Mouse (Mus musculus) frontal cortex, postnatal 14 days (tissue): ENCODE results near the gene Iqsec3.

Experiments used
- DNase-seq, 2 experiments: peaks; one replicate each; pipeline ENCODE4 v3.0.0; 2022; ENCODE audit warnings: low spot score in 2 of 2

Gene Iqsec3

DNA sequence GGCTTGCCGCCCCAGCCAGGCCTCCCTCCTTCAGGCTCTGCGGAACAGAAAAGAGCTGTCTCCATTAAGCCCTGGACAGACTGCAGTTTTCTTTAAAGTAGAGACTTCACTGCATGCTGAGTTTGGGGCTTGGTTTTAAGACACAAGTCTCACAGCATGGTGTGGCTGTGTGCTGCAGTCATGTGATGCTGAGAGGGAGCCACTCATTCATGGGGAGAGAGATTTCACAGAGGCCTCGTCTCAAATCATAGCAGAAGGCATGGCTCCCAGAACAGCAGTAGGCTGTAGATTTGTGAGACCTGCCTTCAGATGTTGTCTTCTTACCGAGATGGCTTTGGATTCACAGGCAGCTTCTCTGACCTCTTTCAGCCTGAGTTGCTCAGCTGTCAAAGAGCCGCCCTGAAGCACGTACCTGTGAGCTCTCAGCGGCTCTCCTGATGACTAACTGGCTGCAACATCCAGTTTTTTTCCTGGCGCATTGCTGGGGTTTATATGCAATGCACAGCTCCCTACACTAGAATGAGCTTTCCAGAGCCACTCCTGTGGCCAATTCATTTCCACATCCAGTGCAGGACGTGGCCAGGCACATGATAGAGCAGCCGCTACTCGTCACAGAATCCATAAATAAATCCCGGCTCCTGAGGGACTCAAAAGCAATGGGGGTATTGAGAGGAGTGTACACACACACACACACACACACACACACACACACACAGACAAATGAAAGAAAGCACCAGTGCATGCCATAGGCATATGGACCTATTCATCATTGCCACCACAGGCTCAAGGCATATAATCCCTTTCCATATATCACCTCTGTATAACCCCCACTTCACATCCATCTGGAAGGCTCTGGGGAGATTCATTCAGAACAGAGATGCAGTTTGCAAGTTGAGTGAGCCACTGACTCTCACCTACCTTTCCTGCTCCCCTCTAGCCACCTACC, 18.7 kb downstream of the Iqsec3 start:
- no peak for DNase-seq

DNA sequence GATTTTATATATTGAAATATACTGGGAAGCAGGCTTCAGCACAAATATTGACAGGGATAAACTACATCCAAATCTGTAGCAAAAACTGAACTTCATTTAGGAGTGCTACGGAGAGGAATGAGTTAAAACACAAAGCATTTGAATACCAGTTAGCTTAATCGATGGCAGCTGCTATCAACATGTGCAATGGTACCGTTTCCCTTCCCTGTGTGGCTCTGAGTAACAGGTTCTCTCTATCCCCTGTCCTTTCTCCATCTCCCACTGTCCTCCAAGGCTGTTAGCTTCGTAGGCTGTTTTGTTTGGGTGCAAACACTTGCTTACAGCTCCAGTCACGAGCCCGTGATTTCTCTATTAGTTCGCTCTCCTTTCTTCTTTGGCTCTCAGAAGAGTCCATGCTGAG, 19.7 kb downstream of the Iqsec3 start:
- DNase-seq = no peak

DNA sequence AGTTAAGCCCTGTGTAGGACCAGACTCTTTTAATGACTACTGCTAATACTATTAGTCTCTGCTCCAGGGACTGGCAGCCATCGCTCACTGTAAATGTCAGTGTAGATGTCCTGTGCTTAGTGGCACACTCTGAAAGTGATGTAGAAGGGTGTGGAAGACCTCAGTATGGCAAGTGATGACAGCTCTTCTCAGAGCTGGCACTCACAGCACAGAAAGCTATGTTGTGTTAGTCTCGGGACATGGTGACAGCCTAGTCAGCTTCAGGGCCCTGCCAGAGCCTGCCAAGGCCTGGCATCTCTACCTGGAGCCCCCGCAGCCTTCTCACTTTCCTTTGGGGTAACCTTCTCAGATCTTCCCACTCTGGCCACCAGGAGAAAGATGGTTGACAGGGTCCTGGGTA, 21.8 kb downstream of the Iqsec3 start:
- DNase-seq = no peak

DNA sequence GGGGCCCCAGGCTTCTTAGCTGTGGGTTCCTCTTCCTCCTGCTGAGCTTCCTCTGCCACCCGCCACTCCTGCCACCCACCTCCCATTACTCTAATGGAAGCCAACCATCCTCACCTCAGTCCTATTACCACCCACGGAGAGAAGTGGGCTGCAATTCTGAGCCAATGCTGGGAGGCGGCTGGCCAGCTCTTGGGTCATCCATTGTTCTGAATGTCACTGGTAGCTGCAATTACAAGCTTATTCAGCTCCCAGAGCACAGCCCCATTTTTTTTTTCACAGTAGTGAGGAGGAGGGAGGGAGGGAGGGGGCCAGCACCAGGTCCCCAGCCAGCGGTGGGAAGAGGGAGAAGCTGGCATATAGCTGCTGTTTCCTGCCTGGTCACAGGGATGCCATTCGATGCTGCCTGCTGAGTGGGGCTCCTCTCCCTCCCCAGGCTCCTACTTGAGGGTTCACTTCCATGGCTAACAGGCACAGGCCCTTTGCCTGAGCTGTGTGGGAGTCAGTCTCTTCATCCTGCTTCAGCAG, 32.7 kb downstream of the Iqsec3 start:
- DNase-seq = no peak

DNA sequence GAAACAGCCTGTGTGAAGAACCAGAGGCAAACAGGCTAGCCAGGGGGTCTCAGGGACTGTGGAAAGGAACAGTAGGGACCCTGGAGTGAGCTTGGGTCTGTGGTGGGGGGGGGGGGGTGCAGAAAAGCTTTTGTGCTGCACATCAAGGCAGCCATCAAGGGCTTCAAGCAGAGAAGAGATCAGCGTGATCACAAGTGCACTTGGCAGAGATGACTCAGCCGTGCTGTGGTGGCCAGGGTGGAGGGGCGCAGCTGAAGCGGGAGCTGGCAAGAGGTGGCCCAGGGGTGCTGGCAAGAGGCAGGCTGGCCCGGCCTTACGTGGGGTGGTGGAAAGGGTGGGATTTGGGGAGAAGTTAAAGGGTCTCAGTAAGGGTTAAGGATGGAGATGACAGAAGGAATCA, 48.6 kb downstream of the Iqsec3 start:
- DNase-seq = no peak

DNA sequence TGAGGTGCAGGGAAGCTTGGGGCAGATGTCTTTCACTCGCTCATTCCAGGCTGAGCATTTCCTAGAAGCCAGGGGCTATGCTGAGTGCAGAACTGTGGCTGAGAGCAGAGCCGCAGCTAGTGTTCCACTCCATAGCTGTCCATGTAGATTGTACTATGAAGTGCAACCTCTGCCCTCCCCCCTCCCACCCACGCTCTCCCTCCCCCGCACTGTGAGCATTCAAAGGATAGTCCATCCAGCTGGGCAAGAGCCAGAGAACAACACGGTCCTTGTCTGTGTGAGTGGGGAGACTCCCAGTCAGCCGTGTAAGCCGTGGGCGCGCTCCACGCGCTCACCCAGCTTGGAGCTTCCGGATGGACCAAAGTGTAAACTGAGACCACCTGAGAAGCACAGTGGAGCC, 49.1 kb downstream of the Iqsec3 start:
- DNase-seq = no peak

DNA sequence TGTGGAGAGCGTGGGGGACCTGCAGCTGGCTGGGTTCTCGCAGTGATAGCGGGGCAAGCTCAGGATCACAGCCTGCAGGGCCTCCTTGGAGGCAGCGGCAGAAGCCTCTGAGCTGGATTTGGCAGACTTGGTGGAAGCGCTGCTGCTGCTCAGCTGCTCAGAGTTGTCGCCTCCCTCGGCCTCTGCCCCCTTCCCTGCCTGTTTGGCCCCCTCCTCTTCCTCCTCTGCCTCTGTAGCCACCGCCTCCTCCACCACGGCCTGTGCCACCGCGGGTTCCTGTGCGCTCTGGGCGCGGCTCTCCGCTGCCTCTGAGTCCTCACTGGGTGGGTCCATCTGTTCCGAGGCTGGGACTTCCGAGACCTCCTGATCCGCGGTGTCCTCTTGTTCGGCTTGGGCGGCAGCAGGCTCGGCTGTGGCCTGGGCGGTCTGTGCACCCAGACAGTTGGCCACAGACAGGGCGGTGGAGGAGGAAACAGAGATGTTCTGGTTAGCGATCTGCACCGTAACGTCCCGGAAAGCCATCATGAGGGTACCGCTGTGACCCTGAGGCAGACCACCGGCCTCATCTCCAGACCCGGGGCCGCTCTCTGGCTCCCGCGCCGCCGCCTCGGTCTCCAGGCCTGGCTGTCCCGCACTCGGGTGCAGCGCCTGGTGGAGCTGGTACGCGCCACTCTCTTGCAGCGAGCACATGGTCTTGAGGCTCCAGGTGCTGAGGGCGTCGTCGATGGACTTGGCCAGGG, 60.8 kb downstream of the Iqsec3 start:
- no peak for DNase-seq

DNA sequence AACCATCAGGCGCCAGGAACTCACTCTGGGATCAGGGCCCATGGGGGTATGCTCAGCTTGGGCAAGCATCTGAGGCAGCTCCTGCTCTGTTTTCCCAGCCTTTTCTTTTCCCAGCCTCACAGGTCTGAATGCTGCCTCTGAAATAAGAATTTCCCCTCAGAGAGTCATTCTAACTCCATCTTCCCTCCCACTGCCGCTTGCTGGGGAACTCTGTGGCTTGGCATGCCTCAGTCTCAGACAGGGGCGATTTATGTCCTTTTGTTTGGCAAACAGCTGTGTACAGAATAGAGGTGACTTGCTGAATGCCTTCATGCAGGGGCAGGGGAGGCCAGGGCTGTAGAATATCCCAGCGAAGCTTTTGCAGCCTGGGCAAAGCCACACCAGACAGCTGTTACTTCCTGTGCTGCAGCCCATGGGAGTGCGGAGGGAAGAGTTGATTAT, 65.9 kb downstream of the Iqsec3 start:
- DNase-seq = no peak

DNA sequence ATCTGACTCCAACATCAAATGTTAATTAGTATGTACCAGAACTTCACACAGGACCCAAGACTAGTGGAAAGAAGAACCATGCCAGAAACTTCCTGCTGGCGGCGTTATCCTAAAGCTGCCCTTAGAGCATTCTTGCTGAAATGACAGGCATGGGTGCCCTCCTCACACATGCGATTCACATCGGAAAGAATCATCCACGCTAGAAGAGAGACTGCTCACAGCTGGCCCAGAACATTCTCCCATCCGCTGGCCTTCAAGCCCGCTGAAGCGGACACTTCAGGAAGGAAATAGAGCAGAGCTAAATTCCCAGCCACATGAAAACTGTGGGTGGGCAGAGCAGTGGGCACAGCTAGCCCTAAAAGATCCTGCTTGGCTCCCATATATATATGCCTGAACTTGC, 68.2 kb downstream of the Iqsec3 start:
- no peak for DNase-seq

DNA sequence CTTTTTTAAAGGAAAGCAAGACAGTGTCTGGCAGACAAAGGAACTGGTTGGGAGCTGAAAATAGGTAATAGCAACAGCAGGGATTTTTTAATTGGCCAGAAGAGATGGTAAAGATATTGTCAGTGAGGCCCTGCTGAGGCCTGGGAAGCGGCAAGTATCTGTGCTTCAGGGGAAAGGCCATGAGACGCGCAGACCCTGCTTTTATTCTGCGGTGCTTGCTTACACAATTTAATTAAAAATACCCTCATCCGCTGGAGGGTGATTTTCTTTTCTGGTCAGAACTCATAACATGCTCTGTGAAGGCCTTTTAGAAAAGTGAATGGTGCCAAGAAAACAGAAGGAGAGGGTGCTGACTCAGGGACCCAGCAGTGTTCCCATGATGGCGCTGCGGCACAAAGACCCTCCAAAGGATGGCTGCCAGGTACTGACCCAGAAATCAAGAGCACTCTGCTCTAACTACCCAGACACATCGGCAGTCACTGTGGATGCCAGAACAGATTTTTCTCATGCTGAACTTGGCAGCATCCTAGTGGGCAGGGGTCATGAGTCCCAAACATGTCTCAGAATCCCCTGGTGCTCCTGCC, 70.7 kb downstream of the Iqsec3 start:
- DNase-seq = no peak

DNA sequence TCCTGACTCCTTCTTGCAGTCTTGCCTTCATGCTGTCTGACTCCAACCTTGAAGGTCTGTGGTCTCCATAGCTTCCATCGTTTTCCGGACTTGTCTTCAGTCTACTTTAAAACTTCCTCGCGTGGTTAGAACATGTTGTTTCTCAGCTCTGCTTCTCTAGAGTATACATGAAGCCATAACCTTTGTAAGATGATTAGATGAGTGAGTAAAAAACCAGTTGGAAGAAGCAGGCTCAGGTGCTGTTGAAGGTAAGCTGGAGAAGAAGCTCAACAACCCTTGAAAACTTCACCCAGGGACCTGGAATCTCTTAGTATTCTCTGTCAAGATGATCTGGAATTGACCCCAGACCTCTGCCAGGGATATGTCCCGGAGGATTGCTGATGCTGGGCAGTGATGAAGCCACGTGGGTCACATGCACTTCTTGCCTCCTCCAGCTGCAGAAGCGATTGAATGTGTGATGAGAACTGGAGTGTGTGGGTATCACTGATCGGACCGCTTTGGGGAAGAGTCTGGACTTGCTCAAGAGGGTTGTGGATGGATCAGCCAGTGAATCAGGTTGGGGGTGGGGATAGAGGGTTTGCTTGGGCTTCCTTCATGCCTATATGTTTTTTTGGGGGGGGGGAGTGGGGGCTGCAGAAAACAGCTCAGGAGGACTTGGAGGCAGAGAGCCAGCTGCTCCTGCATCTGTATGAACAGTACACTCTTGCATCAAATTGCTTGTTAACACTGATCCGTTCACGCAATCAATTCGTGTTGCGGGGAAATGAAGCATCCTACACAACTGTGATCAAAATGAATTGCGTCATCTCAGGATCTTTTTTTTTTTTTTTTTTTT, 71.4 kb downstream of the Iqsec3 start:
- DNase-seq = no peak

DNA sequence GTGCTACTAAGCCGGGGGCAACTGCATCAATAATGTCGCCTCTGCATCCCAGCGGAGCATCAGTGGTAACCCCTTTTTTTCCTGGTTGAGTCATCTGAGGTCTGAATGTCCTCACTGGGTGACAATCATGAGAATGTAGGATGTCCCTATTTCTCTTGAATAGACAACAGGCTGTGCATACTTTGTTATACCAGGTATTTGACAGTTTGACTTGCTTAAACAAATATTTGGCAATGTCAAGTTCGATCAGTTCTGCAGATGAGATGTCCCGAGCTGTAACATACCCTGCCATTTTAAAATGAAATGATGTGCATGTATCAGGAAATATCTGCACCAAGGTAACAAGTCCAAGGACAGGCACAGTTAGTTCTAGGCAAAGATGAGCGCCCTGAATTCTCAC, 72.3 kb downstream of the Iqsec3 start:
- no peak for DNase-seq

DNA sequence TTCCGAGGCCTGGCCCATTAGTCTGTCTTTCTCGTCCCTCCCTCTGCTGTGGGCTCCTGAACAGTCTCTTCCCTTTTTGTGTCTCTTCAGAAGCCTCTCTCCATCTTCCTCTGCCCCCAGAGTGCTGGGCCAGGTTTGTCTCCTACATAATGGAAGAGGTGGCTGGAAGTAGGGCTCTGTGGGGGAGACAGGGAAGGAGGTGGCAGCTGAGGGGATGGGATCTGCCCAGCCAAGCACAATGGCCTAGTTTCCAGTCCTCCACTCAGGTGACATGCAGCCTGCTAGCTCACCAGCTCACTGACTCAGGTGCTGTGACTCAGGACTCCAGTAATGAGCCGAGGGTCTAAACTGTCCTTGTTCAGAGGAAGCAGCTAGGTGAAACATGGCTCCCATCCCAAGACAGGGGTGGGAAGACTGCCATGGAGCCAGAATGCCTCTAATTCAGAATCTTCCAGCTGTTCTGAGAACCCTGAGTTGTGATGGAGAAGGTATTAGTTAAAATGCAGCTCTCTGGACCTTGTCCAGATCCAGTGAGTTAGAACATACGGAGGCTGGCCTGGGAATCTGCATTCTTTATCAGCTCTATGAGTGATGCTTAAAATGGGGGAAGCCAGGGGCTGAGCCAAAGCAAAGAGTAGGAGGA, 80.7 kb downstream of the Iqsec3 start:
- DNase-seq = no peak

DNA sequence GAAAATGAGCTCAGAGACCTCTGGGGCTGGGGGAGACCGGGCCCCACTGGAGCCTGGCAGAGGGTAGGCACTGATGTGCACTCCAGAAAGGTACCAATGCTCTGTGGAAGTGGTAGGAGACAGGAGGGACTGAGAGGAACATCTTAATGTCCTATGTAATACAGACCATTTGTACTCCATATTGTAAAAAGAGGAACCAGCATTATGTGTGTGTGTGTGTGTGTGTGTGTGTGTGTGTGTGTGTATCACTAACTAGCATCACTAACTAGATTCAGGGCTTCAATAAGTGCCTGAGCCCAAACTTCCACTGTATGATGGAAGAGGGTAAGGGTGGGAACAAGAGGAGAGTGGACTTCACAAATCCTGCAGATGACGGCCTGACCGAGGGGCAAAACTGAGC, 88.1 kb downstream of the Iqsec3 start:
- no peak for DNase-seq

DNA sequence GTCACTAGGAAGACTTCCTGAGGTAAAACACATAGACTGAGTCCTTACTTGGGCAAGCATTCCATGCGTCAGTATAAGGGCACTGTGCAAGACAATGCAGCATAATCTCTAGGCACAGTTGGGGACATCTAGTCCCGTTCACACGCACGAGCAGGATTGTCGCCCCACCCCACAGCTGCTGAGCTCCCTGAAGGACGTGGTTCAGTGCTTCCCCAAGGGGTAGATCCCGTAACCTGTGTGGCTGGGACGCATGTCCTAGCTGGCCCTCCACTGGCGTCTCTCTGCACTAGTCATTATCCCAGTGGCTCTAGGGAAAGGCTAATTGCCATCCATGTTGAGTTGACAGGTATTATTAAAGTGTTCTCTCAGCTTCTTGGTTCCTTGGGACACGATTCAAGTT, 91.4 kb downstream of the Iqsec3 start:
- no peak for DNase-seq

DNA sequence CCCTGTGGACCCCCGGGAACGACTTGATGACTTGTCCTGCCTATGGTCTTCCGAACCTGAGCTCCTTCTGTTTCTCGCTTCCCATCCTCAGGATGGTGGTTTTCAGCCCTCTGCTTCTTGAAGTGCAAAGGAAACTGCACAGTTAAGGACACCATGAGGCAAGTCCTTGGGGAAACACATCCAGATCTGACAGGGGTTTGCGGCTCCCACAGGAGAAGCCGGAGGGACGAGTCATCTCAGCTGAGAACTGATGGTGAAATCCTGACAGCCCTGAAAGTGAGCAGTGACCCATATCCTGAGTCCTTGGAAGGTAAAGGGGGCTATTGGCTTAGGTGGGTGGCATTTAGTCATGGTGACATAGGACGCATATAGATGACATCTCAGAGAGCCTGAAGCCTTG, 92.9 kb downstream of the Iqsec3 start:
- no peak for DNase-seq

DNA sequence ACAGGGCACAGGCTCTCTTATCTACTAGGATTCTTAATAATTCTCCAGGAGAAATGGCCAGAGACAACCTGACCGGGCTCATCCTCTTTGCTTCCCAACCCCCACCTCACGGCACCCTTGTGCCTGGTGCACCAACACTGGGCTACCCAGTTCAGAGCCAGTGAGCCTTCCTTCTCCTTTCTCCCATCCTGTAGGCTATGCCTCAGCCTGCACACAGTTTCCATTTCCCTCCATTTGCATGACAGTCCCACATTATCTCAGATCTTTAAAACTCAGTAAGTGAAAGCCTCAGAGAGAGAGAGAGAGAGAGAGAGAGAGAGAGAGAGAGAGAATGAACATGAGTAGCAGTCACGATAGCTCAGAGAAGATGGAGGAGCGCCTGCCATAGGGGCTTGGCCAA, 95.2 kb downstream of the Iqsec3 start:
- no peak for DNase-seq

DNA sequence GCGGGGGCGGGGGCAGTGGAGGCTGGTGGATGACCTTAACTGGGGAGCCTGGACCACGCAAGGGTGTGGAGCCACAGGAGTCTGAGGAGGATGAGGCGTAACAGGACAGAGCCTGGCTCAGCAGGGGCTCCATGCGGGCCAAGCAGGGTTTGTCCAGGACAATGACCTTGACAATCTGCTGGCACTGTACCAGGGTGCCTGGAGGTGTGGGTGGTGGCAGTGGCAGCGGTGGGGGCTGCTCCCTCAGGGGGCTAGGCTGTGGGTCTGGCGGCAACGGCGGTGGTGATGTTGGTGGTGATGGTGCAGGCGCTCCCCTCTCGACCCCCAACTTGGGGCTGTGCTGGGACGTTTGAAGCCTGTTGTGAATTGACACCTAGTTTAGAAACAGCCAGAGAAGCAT, 97.3 kb downstream of the Iqsec3 start:
- no peak for DNase-seq

DNA sequence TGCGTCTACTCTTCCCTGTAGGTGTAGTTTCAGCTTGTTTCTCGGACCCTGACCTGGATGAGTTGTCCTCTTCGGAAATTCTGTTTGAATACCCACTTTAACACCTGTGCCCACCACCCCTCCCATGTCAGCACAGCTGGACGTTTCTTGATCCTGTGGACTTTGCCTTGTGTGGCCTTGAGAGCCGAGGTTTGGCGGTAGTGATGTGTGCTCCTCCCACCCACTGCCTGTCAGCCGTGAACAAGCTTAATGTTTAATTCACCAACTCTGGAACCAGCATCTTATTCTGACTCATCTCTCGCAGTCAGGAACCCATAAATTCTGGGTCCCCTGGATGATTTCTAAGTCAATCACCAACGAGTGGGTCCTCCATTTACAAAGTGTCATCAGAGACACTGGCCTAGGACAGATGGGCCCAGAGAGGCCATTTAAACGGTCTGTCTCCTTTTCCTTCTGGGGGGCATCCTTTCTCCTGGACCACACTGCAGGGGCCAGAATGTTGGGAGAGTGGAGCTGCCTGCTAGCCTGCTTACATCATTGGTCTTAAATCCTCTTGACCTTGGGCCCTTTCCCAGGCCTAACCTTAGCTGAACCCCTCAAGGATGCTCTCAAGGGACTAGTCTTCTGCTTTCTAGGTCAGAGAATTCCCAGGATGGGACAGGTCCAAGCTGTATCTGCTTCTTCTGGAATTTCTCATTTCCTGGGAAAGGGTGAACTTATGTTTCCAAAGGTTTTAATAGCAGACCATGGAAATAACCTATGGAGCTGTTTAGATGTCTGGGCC, 102.1 kb downstream of the Iqsec3 start:
- DNase-seq = no peak

DNA sequence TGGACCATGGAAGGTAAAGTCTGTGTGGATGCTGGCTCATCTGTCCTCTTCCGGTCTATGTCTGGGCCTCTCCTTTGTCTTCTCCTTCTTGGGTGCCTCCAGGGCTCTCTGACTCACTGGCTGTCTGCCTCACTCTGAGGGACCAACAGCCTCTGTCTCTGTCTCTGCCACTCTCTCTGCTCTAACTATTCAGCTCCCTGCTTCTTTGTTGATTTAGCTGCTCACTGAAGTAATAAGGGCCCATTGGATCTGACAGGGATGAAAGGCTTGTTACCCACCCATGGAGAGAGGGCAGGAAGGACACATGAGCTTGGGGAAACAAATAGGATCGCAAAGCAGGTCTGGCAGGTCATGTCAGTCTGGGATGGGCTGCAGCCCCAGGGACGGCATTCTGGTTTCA, 106.4 kb downstream of the Iqsec3 start:
- DNase-seq = no peak
